In genomic region chr12:53119352-53119751, GRCm38 (mm10) we compare ENCODE assay signal across 23 mouse cellular contexts.
DNase-seq lines count a peak whose midpoint lies in the region; ATAC-seq and TF ChIP-seq lines count a peak whose summit lies in the region.
"Had no signal": no experiment of that assay in that cellular context is flagged by ENCODE, and none has a peak within 500 bp of the region (broad histone marks: within the 10 kb centered on the region; RNA-seq: fewer than 3 reads in every experiment).

No protein-coding gene starts in this region.

- TF ChIP-seq CTCF in brain, embryonic 14.5 days (IDR thresholded peaks at IDR 0.05; ENCODE audit: borderline replicate concordance, extremely low read depth, insufficient read depth, insufficient read length), result no peak

- H3K4me1 ChIP-seq in forebrain, embryonic 16.5 days (replicated peaks; ENCODE audit: control insufficient read depth, insufficient read depth, low read length), result peaks cover 10% of the 10 kb centered on the region
- H3K4me1 ChIP-seq in forebrain, embryonic 13.5 days, result peaks cover 22% of the 10 kb centered on the region
- H3K4me1 ChIP-seq in midbrain, embryonic 13.5 days (replicated peaks), result peaks cover 23% of the 10 kb centered on the region

- peaks cover 3% of the 10 kb centered on the region; the same call in 1 of the 2 replicates for H3K9me3 ChIP-seq in forebrain, embryonic 16.5 days (ENCODE audit: control insufficient read depth, low read length)
- peaks cover 7% of the 10 kb centered on the region; the same call in 1 of the 2 replicates for H3K9me3 ChIP-seq in forebrain, embryonic 13.5 days (replicated peaks)
- no peaks in the 10 kb centered on the region for H3K9me3 ChIP-seq in midbrain, embryonic 13.5 days
- H3K9me3 ChIP-seq: heart, embryonic 13.5 days; intestine, embryonic 15.5 days; limb, embryonic 10.5 days had no signal

- H3K9ac ChIP-seq in forebrain, embryonic 16.5 days (replicated peaks; ENCODE audit: low read depth, low read length), result no peak overlapping the region
- H3K9ac ChIP-seq in forebrain, embryonic 13.5 days, result no peak overlapping the region
- no peak overlapping the region for H3K9ac ChIP-seq in midbrain, embryonic 13.5 days (replicated peaks)
- H3K9ac ChIP-seq: heart, embryonic 13.5 days; intestine, embryonic 15.5 days had no signal

- H3K27ac ChIP-seq in forebrain, embryonic 16.5 days (ENCODE audit: low read length), result no peak overlapping the region
- H3K27ac ChIP-seq in forebrain, embryonic 13.5 days, result no peak overlapping the region
- peak overlapping the region; percentile 40; the same call in 1 of the 2 replicates for H3K27ac ChIP-seq in midbrain, embryonic 13.5 days
- H3K27ac ChIP-seq: heart, embryonic 13.5 days; intestine, embryonic 15.5 days; limb, embryonic 10.5 days had no signal

- no peaks in the 10 kb centered on the region for H3K36me3 ChIP-seq in forebrain, embryonic 16.5 days (ENCODE audit: control insufficient read depth, insufficient read depth)
- no peaks in the 10 kb centered on the region for H3K36me3 ChIP-seq in forebrain, embryonic 13.5 days (ENCODE audit: poor library complexity, severe bottlenecking)
- 0 out of 2 replicates have a peak, but pooled peaks cover 4% of the 10 kb centered on the region for H3K36me3 ChIP-seq in midbrain, embryonic 13.5 days
- H3K36me3 ChIP-seq: G1E; intestine, embryonic 15.5 days; limb, embryonic 10.5 days had no signal

- no peak overlapping the region for H3K4me2 ChIP-seq in forebrain, embryonic 16.5 days (ENCODE audit: low read length)
- no peak overlapping the region; the same call in 1 of the 2 replicates for H3K4me2 ChIP-seq in forebrain, embryonic 13.5 days
- H3K4me2 ChIP-seq in midbrain, embryonic 13.5 days (replicated peaks), result no peak overlapping the region
- H3K4me2 ChIP-seq: heart, embryonic 13.5 days; intestine, embryonic 15.5 days; liver, embryonic 11.5 days had no signal

- H3K4me3 ChIP-seq in forebrain, embryonic 16.5 days (replicated peaks; ENCODE audit: low read length), result no peak overlapping the region
- H3K4me3 ChIP-seq in forebrain, embryonic 13.5 days, result no peak overlapping the region
- H3K4me3 ChIP-seq in midbrain, embryonic 13.5 days (replicated peaks), result no peak overlapping the region
- H3K4me3 ChIP-seq: heart, embryonic 13.5 days; intestine, embryonic 15.5 days; limb, embryonic 10.5 days had no signal

- 13% methylated on average over 4 of the region's 4 CpGs for WGBS in forebrain, embryonic 16.5 days
- WGBS in forebrain, embryonic 13.5 days, result 6% methylated on average over 4 of the region's 4 CpGs
- WGBS in midbrain, embryonic 13.5 days, result 12% methylated on average over 4 of the region's 4 CpGs

- 0 out of 2 replicates have a peak, but pooled peaks have one; percentile 24 for ATAC-seq in forebrain, embryonic 16.5 days
- no peak for ATAC-seq in forebrain, embryonic 13.5 days
- peak; percentile 58; the same call in 1 of the 2 replicates for ATAC-seq in midbrain, embryonic 13.5 days
- ATAC-seq: intestine, embryonic 15.5 days had no signal

- no peak for TF ChIP-seq POLR2A in brain, embryonic 14.5 days (IDR thresholded peaks at IDR 0.05; ENCODE audit: borderline replicate concordance, extremely low read depth, insufficient read depth, insufficient read length, poor library complexity, severe bottlenecking)

- H3K27me3 ChIP-seq in forebrain, embryonic 16.5 days (replicated peaks; ENCODE audit: control insufficient read depth, insufficient read depth, low read length), result no peaks in the 10 kb centered on the region
- no peaks in the 10 kb centered on the region for H3K27me3 ChIP-seq in forebrain, embryonic 13.5 days
- H3K27me3 ChIP-seq in midbrain, embryonic 13.5 days, result no peaks in the 10 kb centered on the region
- H3K27me3 ChIP-seq: heart, embryonic 13.5 days; intestine, embryonic 15.5 days had no signal

- peak; percentile 29 for DNase-seq in MN1 (ENCODE audit: low spot score)
- peak; percentile 60 for DNase-seq in brain, embryonic 14.5 days (ENCODE audit: low read depth)
- DNase-seq in cerebellum, postnatal 10 days, result no peak
- no peak for DNase-seq in frontal cortex, postnatal 36 days (ENCODE audit: low spot score in 2 of 2)
- DNase-seq in thymus, postnatal 25 days, result no peak
- DNase-seq: adrenal gland, adult 2 months; cerebellum, adult 8-10 months; heart, adult 18-20 months; kidney, adult 9 months; kidney, postnatal 36 days; lung, adult 18-20 months; lung, postnatal 36 days; retina, postnatal 1 day; right cerebral cortex, postnatal 4 days; thymus, adult 2 months had no signal

Comparison
In these comparisons a context has a peak if more than half of its experiments do, and no peak if none do; other contexts are left out.
1. DNase-seq: peak in MN1 (single experiment) and brain, embryonic 14.5 days (single experiment); none in cerebellum, postnatal 10 days (0 of 2), frontal cortex, postnatal 36 days (0 of 2) and thymus, postnatal 25 days (single experiment).